In the genomic region with DNA sequence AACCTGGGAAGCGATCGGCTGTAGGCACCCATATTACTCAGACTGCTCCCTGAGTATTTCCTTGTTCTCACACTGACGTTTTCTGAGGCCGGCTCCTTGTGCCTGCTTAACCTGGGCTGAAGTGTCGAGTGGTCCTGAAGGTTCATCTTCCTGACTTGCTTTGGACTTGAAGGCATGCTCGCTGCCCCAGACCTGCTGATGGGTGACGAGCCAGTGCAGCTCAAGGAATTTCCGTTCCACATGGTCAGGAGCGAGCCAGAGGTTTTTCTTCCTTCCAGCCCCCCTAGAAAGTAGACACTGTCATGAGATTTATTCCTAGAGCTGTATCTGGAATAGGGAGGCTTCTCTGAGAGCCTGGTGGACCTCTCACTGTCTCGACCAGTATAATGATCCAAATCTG, we compare ENCODE assay signal across 19 mouse cellular contexts.
"Had no signal": no experiment of that assay in that cellular context is flagged by ENCODE, and none has a peak within 500 bp of the region (broad histone marks: within the 10 kb centered on the region; RNA-seq: fewer than 3 reads in every experiment).

No protein-coding gene starts in this region.

- H3K4me2 ChIP-seq: lung, embryonic 14.5 days; midbrain, embryonic 12.5 days; neural tube, embryonic 13.5 days; neural tube, embryonic 15.5 days had no signal

- H3K27ac ChIP-seq: midbrain, embryonic 10.5 days; midbrain, embryonic 12.5 days; neural tube, embryonic 13.5 days; neural tube, embryonic 15.5 days had no signal

- H3K36me3 ChIP-seq: neural tube, embryonic 15.5 days had no signal

- H3K9ac ChIP-seq: lung, embryonic 14.5 days; midbrain, embryonic 12.5 days; neural tube, embryonic 13.5 days; neural tube, embryonic 15.5 days had no signal

- H3K4me3 ChIP-seq: midbrain, embryonic 10.5 days; midbrain, embryonic 12.5 days; myocyte; neural tube, embryonic 13.5 days; neural tube, embryonic 15.5 days had no signal

- ATAC-seq: midbrain, embryonic 16.5 days had no signal

- H3K27me3 ChIP-seq: midbrain, embryonic 12.5 days; neural tube, embryonic 13.5 days; neural tube, embryonic 15.5 days had no signal

- H3K4me1 ChIP-seq: neural tube, embryonic 13.5 days had no signal

- H3K9me3 ChIP-seq: midbrain, embryonic 10.5 days; midbrain, embryonic 12.5 days; neural tube, embryonic 15.5 days had no signal

- DNase-seq: lung, adult 18-20 months; lung, postnatal 10 days; lung, postnatal 4 days; midbrain, embryonic 14.5 days; retina, postnatal 1 day; right cerebral cortex, adult 18-20 months; right cerebral cortex, postnatal 25 days; right cerebral cortex, postnatal 4 days; spleen, adult 18-20 months; thymus, adult 18-20 months; thymus, postnatal 14 days; thymus, postnatal 36 days had no signal
